Mouse (Mus musculus) megakaryocyte, embryonic 14.5 days (primary cell): ENCODE results near the gene A730009L09Rik. TPM values are rescaled to one million over a fixed set of nuclear protein-coding genes. Genes with fewer than 3 reads are reported as not detected.

ENCODE experiments used
- H3K27me3 ChIP-seq: replicated peaks from 2 replicates; pipeline ENCODE3; 2012; ENCODE audit warnings: inconsistent platforms
- H3K36me3 ChIP-seq: replicated peaks from 2 replicates; pipeline ENCODE3; 2012; ENCODE audit warnings: low read length, inconsistent platforms, mixed read lengths
- H3K4me1 ChIP-seq: 2 replicates; pipeline ENCODE4 v1.6.1; 2012; ENCODE audit warnings: inconsistent platforms
- H3K4me3 ChIP-seq: replicated peaks from 2 replicates; pipeline ENCODE3; 2012; ENCODE audit warnings: moderate library complexity, mild to moderate bottlenecking, inconsistent platforms
- H3K9me3 ChIP-seq: 2 replicates; pipeline ENCODE4 v1.6.1; 2012; ENCODE audit warnings: inconsistent platforms
- FLI1 ChIP-seq: IDR thresholded peaks from 2 replicates; pipeline ENCODE4 v1.6.1; 2012; ENCODE audit warnings: low read length, inconsistent platforms, mixed read lengths
- GATA1 ChIP-seq: IDR thresholded peaks from 3 replicates; pipeline ENCODE4 v1.6.1; 2012; ENCODE audit warnings: mixed read lengths, low read length, inconsistent platforms, borderline replicate concordance
- polyA plus RNA-seq: library from polyadenylated mRNA; stranded (reverse); fragments of >175 nt; gene quantifications from 2 replicates; pipeline ENCODE4 v1.2.3, GENCODE M21; 2012; ENCODE audit warnings: low replicate concordance; ENCODE audit not compliant: insufficient read depth

Gene A730009L09Rik
- polyA plus RNA-seq, 1 experiment, result not detected

GRCm38 (mm10) chr16:84559569-84560278 lies 44.8 kb downstream of the A730009L09Rik start:
- H3K4me1 ChIP-seq, result no peaks in the 10 kb centered on the region
- no peak overlapping the region for H3K4me3 ChIP-seq
- H3K9me3 ChIP-seq, result no peaks in the 10 kb centered on the region
- H3K36me3 ChIP-seq, result no peaks in the 10 kb centered on the region
- TF ChIP-seq FLI1 (no peak), GATA1 (no peak)
- no peaks in the 10 kb centered on the region for H3K27me3 ChIP-seq

- Histone ChIP-seq H3K27me3 (no peaks in the 10 kb centered on the region), H3K4me1 (no peaks in the 10 kb centered on the region), H3K4me3 (no peak overlapping the region), H3K36me3 (no peaks in the 10 kb centered on the region), H3K9me3 (no peaks in the 10 kb centered on the region)
- no peak for TF ChIP-seq GATA1
- TF ChIP-seq FLI1, result no peak
Observed at GRCm38 (mm10) chr16:84560279-84560602, 45.3 kb downstream of the A730009L09Rik start.

Other genes with a start within 250 kb of the A730009L09Rik start
- gene Mrpl39, start 220.6 kb downstream of the A730009L09Rik start, polyA plus RNA-seq, result 12.7 and 117 TPM in 2 replicates